Mouse (Mus musculus) midbrain, embryonic 15.5 days (tissue): ENCODE measurements around the gene Vamp8. TPM values are rescaled to one million over a fixed set of nuclear protein-coding genes. Genes with fewer than 3 reads are reported as not detected.

Source experiments
- ATAC-seq: fragments of 200-750 bp; cut with Nextera tagmentation; replicated peaks from 2 replicates; pipeline ENCODE4 v1.8.0; 2017; ENCODE audit warnings: moderate TSS enrichment
- H3K27ac ChIP-seq: fragments of 300-500 bp; sonication (generic); 2 replicates; pipeline ENCODE4 v1.5.1; 2015; ENCODE audit warnings: mild to moderate bottlenecking, inconsistent platforms
- H3K27me3 ChIP-seq: fragments of 300-500 bp; sonication (generic); replicated peaks from 2 replicates; pipeline ENCODE4 v1.6.1; 2015; ENCODE audit warnings: inconsistent platforms
- H3K36me3 ChIP-seq: fragments of 300-500 bp; sonication (generic); replicated peaks from 2 replicates; pipeline ENCODE4 v1.6.1; 2015; ENCODE audit warnings: inconsistent platforms
- H3K4me1 ChIP-seq: fragments of 300-500 bp; sonication (generic); 2 replicates; pipeline ENCODE4 v1.6.1; 2015; ENCODE audit warnings: inconsistent platforms
- H3K4me2 ChIP-seq: fragments of 300-500 bp; sonication (generic); 2 replicates; pipeline ENCODE4 v1.6.1; 2015; ENCODE audit warnings: inconsistent platforms, mild to moderate bottlenecking, moderate library complexity
- H3K4me3 ChIP-seq: fragments of 300-500 bp; sonication (generic); 2 replicates; pipeline ENCODE4 v1.5.1; 2015; ENCODE audit warnings: mild to moderate bottlenecking, inconsistent platforms
- H3K9ac ChIP-seq: fragments of 300-500 bp; sonication (generic); 2 replicates; pipeline ENCODE4 v1.6.1; 2015; ENCODE audit warnings: mild to moderate bottlenecking, inconsistent platforms
- H3K9me3 ChIP-seq: fragments of 300-500 bp; sonication (generic); 2 replicates; pipeline ENCODE4 v1.6.1; 2016; ENCODE audit warnings: inconsistent platforms
- WGBS: fragments of 180-500 bp; shearing (Covaris S2); methylation state at CpG from one replicate; pipeline ENCODE4 v1.1.7; 2015; ENCODE audit warnings: mixed read lengths; 5-methylcytosine and 5-hydroxymethylcytosine counted together
- polyA plus RNA-seq: library from polyadenylated mRNA; unstranded; fragments of >200 nt; fragmentation: Nextera tagmentation; extraction: Ambion mirVana; gene quantifications from 2 replicates; pipeline ENCODE4 v1.2.1, GENCODE M21; 2015

The Vamp8 gene
- polyA plus RNA-seq, 1 experiment from 2014 or later: 22.2 TPM

DNA sequence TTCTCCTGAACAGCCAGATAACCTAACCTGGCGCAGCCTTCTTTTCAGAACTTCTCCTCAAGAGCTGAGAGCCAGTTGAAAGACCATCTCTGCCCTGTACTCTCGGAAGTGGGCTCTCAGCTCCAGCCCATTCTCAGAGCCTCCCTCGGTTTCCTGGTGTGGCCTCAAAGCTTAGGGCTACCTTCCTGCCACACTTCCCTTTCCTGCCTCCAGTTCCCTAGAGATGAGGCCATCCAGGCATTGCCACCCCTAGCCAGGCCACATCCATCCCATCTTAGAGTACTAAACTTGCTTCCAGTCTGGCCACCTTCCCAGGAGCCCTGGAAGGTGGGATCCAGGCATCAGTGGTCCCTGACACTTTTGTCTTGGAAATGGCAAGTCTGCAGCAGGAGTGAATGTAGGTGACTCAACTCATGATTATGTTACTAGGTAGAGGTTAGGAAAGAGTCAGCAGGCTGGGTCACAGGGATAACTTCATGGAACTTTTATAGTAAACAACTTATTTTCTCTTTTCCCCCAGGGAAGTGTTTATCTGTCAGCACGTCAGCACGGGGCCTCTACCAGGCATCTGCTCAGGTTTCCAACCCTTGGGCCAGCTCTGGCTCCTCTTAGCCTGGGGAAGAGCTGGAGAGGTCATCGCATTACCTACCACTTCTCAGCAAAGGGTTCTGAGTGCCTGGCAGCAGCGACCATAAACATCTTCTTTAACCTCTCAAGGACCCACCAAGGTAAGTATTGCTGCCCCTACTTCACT is 10.9 kb downstream of the Vamp8 start:
- Histone ChIP-seq H3K9ac (no peak overlapping the region), H3K9me3 (no peaks in the 10 kb centered on the region), H3K36me3 (no peaks in the 10 kb centered on the region), H3K4me3 (peak overlapping the region; percentile 39; the same call in 1 of the 2 replicates), H3K4me1 (peaks cover 6% of the 10 kb centered on the region), H3K4me2 (peak overlapping the region; percentile 56; the same call in 1 of the 2 replicates), H3K27me3 (peaks cover 26% of the 10 kb centered on the region), H3K27ac (no peak overlapping the region)
- WGBS: 43% methylated on average over 7 of the region's 7 CpGs
- no peak for ATAC-seq

DNA sequence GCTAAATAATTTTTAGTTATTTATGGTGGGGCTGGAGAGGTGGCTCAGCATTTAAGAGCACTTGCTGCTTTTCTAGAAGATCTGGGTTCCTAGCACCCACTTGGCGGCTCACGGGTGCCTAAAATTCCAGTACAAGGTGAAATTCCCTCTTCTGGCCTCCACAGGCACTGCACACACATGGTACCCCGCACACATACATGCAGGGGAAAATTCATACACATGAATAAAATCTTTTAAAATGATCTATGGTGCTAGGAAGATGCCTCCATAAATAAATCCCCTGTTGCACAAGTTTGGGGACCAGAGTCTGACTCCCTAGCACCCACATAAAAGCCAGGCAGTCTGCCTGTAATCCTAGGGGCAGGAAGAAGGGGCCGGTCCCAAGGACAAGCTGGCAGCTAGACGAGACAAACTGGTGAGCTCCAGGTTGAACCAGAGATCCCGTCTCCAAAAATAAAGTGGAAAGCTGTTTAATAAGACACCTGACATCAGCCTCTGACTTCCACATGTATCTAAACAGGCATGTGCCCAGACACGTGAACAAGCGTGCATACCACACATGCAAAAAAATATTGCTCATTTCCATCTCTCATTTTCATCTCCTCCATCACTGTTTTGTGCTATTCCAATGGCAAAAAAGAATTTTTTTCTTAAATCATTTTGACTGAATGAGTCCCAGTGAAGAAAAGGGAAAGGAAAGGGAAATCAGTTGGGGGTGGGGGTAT is 11.8 kb downstream of the Vamp8 start:
- H3K4me1 ChIP-seq: peaks cover 6% of the 10 kb centered on the region
- no peaks in the 10 kb centered on the region for H3K36me3 ChIP-seq
- no peak overlapping the region for H3K9ac ChIP-seq
- H3K4me3 ChIP-seq: no peak overlapping the region
- no peak for ATAC-seq
- no peaks in the 10 kb centered on the region for H3K9me3 ChIP-seq
- 83% methylated on average over 8 of the region's 8 CpGs for WGBS
- no peak overlapping the region for H3K4me2 ChIP-seq
- H3K27me3 ChIP-seq: peaks cover 26% of the 10 kb centered on the region
- no peak overlapping the region for H3K27ac ChIP-seq

DNA sequence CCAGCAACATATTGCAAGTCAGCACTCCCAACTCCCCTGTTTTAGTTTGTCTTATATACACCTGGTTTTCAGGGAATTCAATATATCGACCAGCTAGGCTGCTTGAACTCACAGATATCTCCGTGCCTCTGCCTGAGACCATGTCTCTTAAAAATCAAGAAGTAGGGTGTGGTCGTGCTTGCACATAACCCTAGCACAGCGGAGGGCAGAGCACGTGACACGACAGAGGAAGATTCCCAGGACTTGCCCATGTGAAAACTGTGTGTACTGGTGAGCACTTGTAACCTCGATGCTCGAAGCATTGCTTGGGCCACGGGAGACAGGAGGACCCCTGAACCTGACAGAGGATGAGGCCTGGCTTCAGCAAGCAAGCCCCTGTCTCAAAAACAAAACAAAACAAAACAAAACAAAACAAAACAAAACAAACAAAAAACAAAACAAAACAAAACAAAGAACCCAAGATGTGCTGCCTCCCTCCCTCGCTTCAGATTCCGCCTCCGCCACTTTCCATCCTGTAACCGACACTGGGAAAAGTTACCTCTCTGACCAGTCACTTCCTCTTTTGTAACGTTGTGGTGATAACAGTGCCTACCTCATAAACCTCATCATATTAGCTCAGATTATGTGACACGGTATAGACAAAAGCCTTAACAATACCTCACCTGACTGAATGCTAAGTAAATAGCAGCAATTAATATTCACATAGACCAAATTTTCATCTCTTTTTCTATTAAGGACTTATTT is 15.5 kb downstream of the Vamp8 start:
- Histone ChIP-seq H3K36me3 (no peaks in the 10 kb centered on the region), H3K4me3 (no peak overlapping the region), H3K4me2 (no peak overlapping the region), H3K9me3 (no peaks in the 10 kb centered on the region), H3K4me1 (peaks cover under 1% of the 10 kb centered on the region), H3K9ac (no peak overlapping the region), H3K27ac (no peak overlapping the region), H3K27me3 (peaks cover 17% of the 10 kb centered on the region)
- WGBS: 90% methylated on average over 15 of the region's 15 CpGs
- no peak for ATAC-seq

DNA sequence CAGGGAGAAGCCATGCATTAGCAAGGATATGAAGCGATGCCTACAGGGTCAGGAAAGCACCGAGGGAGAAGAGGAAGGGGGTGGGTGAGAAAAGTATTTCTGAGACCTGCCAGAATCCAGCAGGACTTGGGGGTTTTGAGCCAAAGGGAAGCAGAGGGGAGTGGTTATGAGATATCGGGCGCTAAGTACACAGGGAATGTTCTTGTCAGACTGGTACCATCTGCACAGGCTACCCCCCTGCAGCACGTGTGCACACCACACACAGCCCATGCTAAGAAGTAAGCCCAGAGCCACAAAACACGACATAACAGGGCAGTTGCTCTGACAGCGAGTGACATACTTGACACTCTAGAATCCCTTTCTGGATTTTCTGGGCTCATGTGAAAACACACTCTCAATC is 16.3 kb downstream of the Vamp8 start:
- Histone ChIP-seq H3K27ac (no peak overlapping the region), H3K9me3 (no peaks in the 10 kb centered on the region), H3K36me3 (no peaks in the 10 kb centered on the region), H3K4me1 (no peaks in the 10 kb centered on the region), H3K4me2 (no peak overlapping the region), H3K4me3 (no peak overlapping the region), H3K27me3 (peaks cover 9% of the 10 kb centered on the region), H3K9ac (no peak overlapping the region)
- ATAC-seq: no peak
- WGBS: 68% methylated on average over 7 of the region's 7 CpGs

DNA sequence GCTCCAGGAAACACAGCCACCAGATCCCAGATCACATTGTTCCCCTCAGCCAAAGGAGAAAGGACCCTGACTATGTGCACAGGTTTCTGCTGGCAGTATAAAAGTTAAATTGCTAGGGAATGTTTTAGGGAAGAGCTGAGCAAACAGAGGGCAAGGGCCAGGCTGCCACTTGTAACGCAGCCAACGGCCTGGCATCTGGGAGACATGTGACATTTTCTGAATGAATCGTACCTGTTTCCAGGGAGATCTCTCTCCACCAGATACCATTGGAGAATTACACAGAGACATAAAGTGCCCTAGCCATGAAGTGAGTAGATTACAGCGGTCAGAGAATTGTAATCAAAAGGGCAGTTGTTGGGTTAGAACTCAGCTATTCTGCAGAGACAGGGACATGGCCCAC is 17.3 kb downstream of the Vamp8 start:
- ATAC-seq: no peak
- Histone ChIP-seq H3K9me3 (no peaks in the 10 kb centered on the region), H3K27ac (no peak overlapping the region), H3K27me3 (no peaks in the 10 kb centered on the region), H3K36me3 (no peaks in the 10 kb centered on the region), H3K4me1 (no peaks in the 10 kb centered on the region), H3K4me2 (no peak overlapping the region), H3K9ac (no peak overlapping the region), H3K4me3 (no peak overlapping the region)
- 82% methylated on average over 4 of the region's 4 CpGs for WGBS

DNA sequence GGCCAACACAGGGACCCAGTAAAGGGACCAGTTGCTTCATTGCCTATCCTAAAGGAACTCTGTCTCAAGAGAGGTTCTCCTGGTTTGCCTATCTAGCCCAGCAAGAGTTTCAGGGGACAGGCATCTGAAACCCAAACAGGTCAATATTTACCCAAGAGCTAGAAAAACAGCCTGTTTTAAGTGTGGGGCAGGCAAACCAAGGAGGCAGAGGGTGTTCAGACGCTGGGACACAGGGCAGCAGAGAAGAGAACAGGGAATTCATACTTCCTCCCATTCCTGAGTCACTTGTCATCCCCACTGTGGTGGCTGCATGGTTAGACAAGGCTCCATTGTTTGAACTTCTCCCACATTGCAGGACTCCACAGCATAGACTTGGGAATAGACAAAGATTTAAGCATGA is 18.9 kb downstream of the Vamp8 start:
- H3K4me2 ChIP-seq: no peak overlapping the region
- no peak overlapping the region for H3K27ac ChIP-seq
- no peaks in the 10 kb centered on the region for H3K9me3 ChIP-seq
- no peaks in the 10 kb centered on the region for H3K4me1 ChIP-seq
- 38% methylated on average over 1 of the region's 1 CpGs for WGBS
- H3K36me3 ChIP-seq: no peaks in the 10 kb centered on the region
- no peak overlapping the region for H3K9ac ChIP-seq
- ATAC-seq: no peak
- H3K4me3 ChIP-seq: no peak overlapping the region
- H3K27me3 ChIP-seq: no peaks in the 10 kb centered on the region

DNA sequence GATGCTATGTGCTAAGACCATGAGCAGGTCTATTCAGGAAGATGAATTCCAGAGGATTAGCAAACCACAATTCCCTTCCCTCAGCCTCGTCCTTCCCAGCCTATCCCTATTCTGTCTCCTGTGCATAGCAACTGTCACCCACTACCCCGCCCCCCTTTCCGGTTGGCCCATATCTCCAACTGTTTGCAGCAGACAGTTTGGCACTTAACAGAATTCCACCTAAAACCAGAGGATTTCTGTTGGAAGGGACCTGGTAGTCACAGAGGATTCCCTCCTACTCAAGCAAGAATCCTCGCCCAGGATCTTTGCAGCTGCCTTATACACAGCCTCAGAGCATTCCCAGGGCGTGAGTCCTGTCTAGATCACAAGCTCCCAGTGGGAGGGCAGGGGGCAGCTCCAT is 19.4 kb downstream of the Vamp8 start:
- Histone ChIP-seq H3K4me2 (no peak overlapping the region), H3K9me3 (no peaks in the 10 kb centered on the region), H3K4me1 (no peaks in the 10 kb centered on the region), H3K9ac (no peak overlapping the region), H3K36me3 (no peaks in the 10 kb centered on the region), H3K4me3 (no peak overlapping the region), H3K27ac (no peak overlapping the region), H3K27me3 (no peaks in the 10 kb centered on the region)
- ATAC-seq: no peak
- WGBS: 39% methylated on average over 5 of the region's 5 CpGs

DNA sequence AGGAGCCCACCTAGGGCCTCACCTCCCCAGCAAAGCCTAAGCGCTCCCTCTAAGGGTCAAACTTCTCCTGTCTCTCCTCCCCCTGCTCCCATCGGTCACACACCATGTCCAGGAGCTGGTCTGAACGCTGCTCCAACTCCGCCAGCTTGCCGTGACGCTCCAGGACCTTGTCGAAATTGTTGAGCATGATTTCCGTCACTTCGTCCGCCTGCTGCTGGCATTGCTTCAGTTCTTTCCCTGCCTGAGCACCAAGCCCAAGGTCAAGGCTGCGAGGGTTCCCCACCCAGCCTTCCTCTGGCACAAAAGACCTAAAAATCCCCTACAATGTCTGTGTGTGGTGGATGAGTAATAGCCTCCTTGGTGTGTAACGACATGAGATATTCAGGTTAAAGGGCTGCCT is 20.4 kb downstream of the Vamp8 start:
- H3K27me3 ChIP-seq: no peaks in the 10 kb centered on the region
- no peak overlapping the region for H3K4me2 ChIP-seq
- WGBS: 84% methylated on average over 12 of the region's 12 CpGs
- no peak for ATAC-seq
- no peak overlapping the region for H3K9ac ChIP-seq
- no peak overlapping the region for H3K27ac ChIP-seq
- no peaks in the 10 kb centered on the region for H3K36me3 ChIP-seq
- no peaks in the 10 kb centered on the region for H3K4me1 ChIP-seq
- no peaks in the 10 kb centered on the region for H3K9me3 ChIP-seq
- no peak overlapping the region for H3K4me3 ChIP-seq

DNA sequence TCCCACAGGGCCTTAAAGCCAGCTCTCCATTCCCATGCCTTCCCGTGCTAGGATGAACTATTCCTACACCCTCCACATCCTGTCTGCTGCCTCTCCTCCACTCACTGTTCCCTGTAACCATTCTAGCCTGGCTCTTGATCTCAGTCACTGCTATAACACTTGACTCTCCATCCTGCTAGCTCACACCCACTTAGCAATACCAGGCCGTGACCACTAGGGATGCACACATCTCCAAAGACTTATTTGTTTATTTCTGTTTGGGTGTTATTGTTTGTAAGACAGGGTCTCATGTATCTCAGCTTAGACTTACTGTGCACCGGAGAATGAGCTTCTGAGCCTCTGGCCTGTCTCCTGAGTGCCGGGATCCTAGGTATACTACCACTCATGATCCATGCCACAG is 20.9 kb downstream of the Vamp8 start:
- WGBS: 82% methylated on average over 4 of the region's 4 CpGs
- ATAC-seq: no peak
- Histone ChIP-seq H3K9ac (no peak overlapping the region), H3K4me3 (no peak overlapping the region), H3K27ac (no peak overlapping the region), H3K4me1 (no peaks in the 10 kb centered on the region), H3K27me3 (no peaks in the 10 kb centered on the region), H3K9me3 (no peaks in the 10 kb centered on the region), H3K4me2 (no peak overlapping the region), H3K36me3 (no peaks in the 10 kb centered on the region)

DNA sequence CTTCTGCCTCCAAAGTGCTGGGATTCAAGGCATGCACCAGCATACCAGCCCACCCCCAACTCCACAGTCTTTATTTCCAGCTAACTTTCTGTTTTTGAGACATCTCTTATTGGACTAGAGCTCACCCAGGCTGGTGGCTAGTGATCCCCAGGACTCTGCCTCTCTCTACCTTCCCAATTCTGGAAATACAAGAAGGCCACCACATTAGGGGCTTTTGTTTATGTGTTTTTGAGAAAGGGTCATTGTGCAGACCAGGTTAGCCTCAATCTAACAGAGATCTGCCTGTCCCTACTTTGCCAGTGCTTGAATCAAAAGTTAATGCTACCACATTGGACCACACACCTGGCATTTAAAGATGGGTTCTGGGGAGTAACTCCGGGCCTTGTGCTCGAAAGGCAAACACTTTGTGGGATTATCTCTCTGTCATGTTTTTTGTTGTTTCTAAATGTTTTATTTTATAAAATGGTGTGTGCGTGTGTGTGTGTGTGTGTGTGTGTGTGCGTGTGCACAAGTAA is 23.0 kb downstream of the Vamp8 start:
- no peaks in the 10 kb centered on the region for H3K36me3 ChIP-seq
- ATAC-seq: no peak
- H3K4me1 ChIP-seq: peaks cover 4% of the 10 kb centered on the region
- no peaks in the 10 kb centered on the region for H3K9me3 ChIP-seq
- H3K4me3 ChIP-seq: no peak overlapping the region
- H3K9ac ChIP-seq: no peak overlapping the region
- H3K27me3 ChIP-seq: no peaks in the 10 kb centered on the region
- H3K27ac ChIP-seq: no peak overlapping the region
- WGBS: 72% methylated on average over 4 of the region's 4 CpGs
- no peak overlapping the region for H3K4me2 ChIP-seq

DNA sequence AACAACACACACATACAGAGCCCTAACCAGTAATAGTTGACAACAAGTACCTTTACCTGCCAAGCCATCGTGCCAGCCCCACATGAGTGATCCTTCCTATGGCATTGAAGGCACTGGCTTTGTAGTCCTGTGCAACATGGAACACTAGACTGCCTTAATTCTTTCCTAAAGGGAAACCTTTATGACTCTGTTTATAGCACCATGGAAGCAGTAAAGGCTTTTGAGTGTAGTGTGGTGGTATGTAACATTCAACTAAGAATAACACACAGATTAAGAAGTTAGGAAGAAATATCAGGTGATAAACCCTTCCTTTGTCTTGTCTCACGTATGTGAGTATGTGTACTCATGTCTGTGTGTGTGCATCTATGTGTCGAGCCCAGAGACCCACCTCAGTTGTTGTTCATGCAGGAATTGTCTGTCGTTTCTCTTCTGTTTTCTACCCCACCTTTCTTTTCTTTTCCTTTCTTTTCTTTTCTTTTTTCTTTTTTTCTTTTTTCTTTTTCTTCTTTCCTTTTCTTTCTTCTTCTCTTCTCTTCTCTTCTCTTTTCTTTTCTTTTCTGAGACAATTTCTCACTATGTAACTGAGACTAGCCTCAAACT is 23.6 kb downstream of the Vamp8 start, which contains the start of gene Rnf181:
Gene Rnf181, minus strand, starts transcription at position 113 of the 600 bp plus-strand sequence.
- Histone ChIP-seq H3K9me3 (no peaks in the 10 kb centered on the region), H3K4me3 (no peak within 1 kb of the TSS), H3K36me3 (no peaks in the 10 kb centered on the region), H3K4me2 (no peak within 1 kb of the TSS), H3K27ac (no peak within 1 kb of the TSS), H3K27me3 (no peaks in the 10 kb centered on the region), H3K9ac (no peak within 1 kb of the TSS), H3K4me1 (peaks cover 4% of the 10 kb centered on the region)
- ATAC-seq: no peak
- 73% methylated on average over 4 of the region's 4 CpGs for WGBS

DNA sequence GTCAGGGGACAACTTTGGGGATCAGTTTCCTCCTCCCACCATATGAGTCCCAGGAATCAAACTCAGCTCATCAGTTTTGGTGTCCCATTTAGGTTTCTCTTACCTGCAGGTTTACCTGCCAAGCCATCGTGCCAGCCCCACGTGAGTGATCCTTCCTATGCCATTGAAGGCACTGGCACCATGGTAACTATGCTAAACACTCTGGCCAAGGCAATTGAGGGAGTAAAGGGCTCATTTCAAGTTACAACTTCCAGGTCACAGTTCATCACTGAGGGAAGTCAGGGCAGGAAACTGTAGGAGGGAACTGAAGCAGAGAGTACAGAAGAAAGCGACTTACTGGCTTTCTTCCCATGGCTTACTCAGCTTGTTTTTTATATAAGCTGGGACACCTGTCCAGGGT is 24.2 kb downstream of the Vamp8 start:
- no peaks in the 10 kb centered on the region for H3K9me3 ChIP-seq
- H3K9ac ChIP-seq: no peak overlapping the region
- no peak overlapping the region for H3K4me3 ChIP-seq
- H3K4me2 ChIP-seq: no peak overlapping the region
- H3K36me3 ChIP-seq: no peaks in the 10 kb centered on the region
- H3K27me3 ChIP-seq: no peaks in the 10 kb centered on the region
- peaks cover 9% of the 10 kb centered on the region for H3K4me1 ChIP-seq
- no peak overlapping the region for H3K27ac ChIP-seq
- ATAC-seq: no peak
- WGBS: 67% methylated on average over 3 of the region's 3 CpGs
